Mouse (Mus musculus) C2C12 (cell line): Measurements from ENCODE around the gene Plekhd1.

Source experiments
- CEBPB ChIP-seq: IDR thresholded peaks from one replicate; pipeline ENCODE4 v1.6.1; 2011; ENCODE audit warnings: low read depth, mild to moderate bottlenecking, control low read depth, moderate library complexity
- CTCF ChIP-seq: IDR thresholded peaks from one replicate; pipeline ENCODE4 v1.5.1; 2011; ENCODE audit not compliant: control insufficient read depth, insufficient read depth, insufficient read length
- USF1 ChIP-seq: IDR thresholded peaks from one replicate; pipeline ENCODE4 v1.6.1; 2011; ENCODE audit warnings: low read depth, mild to moderate bottlenecking, control low read depth, moderate library complexity

- TF ChIP-seq CTCF: no peak
- no peak for TF ChIP-seq CEBPB
- TF ChIP-seq USF1: no peak
These were observed 2.6 kb downstream of the Plekhd1 start for GRCm38 (mm10) chr12:80695004-80695403.
